Mouse (Mus musculus) neural tube, embryonic 11.5 days (tissue): ENCODE data around the gene Tec. TPM values are rescaled to one million over a fixed set of nuclear protein-coding genes. Genes with fewer than 3 reads are reported as not detected.

Experiments
- ATAC-seq: fragments of 200-750 bp; cut with Nextera tagmentation; 2 replicates; pipeline ENCODE4 v1.8.0; 2017; ENCODE audit warnings: moderate number of reproducible peaks, mild to moderate bottlenecking, moderate TSS enrichment, moderate library complexity; ENCODE audit not compliant: insufficient read depth, low FRiP score, low TSS enrichment
- DNase-seq: peaks from one replicate; pipeline ENCODE4 v3.0.0-alpha.2; 2015; ENCODE audit warnings: low spot score
- H3K27ac ChIP-seq: fragments of 300-500 bp; sonication (generic); 2 replicates; pipeline ENCODE4 v1.5.1; 2014; ENCODE audit warnings: low read depth, mild to moderate bottlenecking, low read length
- H3K27me3 ChIP-seq: fragments of 300-500 bp; sonication (generic); 2 replicates; pipeline ENCODE4 v1.6.1; 2014; ENCODE audit warnings: mild to moderate bottlenecking, low read length, mixed read lengths; ENCODE audit not compliant: control insufficient read depth, insufficient read depth
- H3K36me3 ChIP-seq: fragments of 300-500 bp; sonication (generic); 2 replicates; pipeline ENCODE4 v1.6.1; 2014; ENCODE audit warnings: mild to moderate bottlenecking, low read length, moderate library complexity, mixed read lengths; ENCODE audit not compliant: control insufficient read depth, insufficient read depth
- H3K4me1 ChIP-seq: fragments of 300-500 bp; sonication (generic); 2 replicates; pipeline ENCODE4 v1.6.1; 2014; ENCODE audit warnings: low read length, mixed read lengths; ENCODE audit not compliant: control insufficient read depth, insufficient read depth
- H3K4me2 ChIP-seq: fragments of 300-500 bp; sonication (generic); 2 replicates; pipeline ENCODE4 v1.6.1; 2014; ENCODE audit warnings: low read depth, mild to moderate bottlenecking, moderate library complexity
- H3K4me3 ChIP-seq: fragments of 300-500 bp; sonication (generic); 2 replicates; pipeline ENCODE4 v1.5.1; 2014; ENCODE audit warnings: low read depth, low read length
- H3K9ac ChIP-seq: fragments of 300-500 bp; sonication (generic); 2 replicates; pipeline ENCODE4 v1.6.1; 2014; ENCODE audit warnings: mild to moderate bottlenecking, low read length
- H3K9me3 ChIP-seq: fragments of 300-500 bp; sonication (generic); 2 replicates; pipeline ENCODE4 v1.6.1; 2016; ENCODE audit warnings: low read length; ENCODE audit not compliant: control insufficient read depth
- WGBS: fragments of 180-500 bp; shearing (Covaris S2); extraction: QIAGEN DNeasy Blood & Tissue Kit; methylation state at CpG from one replicate; pipeline ENCODE4 v1.1.7; 2014; 5-methylcytosine and 5-hydroxymethylcytosine counted together
- polyA plus RNA-seq: library from polyadenylated mRNA; unstranded; fragments of >200 nt; fragmentation: Nextera tagmentation; extraction: Ambion mirVana; gene quantifications from 2 replicates; pipeline ENCODE4 v1.2.1, GENCODE M21; 2014

Gene Tec
- polyA plus RNA-seq, 1 experiment from 2014 or later: 7.8 TPM

GRCm38 (mm10) chr5:72736868-72737267 lies 131.4 kb downstream of the Tec start:
- ATAC-seq (no peak), DNase-seq (no peak)
- Histone ChIP-seq H3K36me3 (no peaks in the 10 kb centered on the region), H3K4me3 (no peak overlapping the region), H3K4me1 (no peaks in the 10 kb centered on the region), H3K27ac (no peak overlapping the region), H3K27me3 (no peaks in the 10 kb centered on the region), H3K9ac (no peak overlapping the region), H3K4me2 (no peak overlapping the region), H3K9me3 (no peaks in the 10 kb centered on the region)
- WGBS: 87% methylated on average over 7 of the region's 7 CpGs

- no peak overlapping the region for H3K4me2 ChIP-seq
- DNase-seq (no peak), ATAC-seq (no peak)
- no peaks in the 10 kb centered on the region for H3K27me3 ChIP-seq
- H3K9ac ChIP-seq: no peak overlapping the region
- H3K9me3 ChIP-seq: no peaks in the 10 kb centered on the region
- no peaks in the 10 kb centered on the region for H3K36me3 ChIP-seq
- 89% methylated on average over 8 of the region's 8 CpGs for WGBS
- no peak overlapping the region for H3K4me3 ChIP-seq
- no peaks in the 10 kb centered on the region for H3K4me1 ChIP-seq
- no peak overlapping the region for H3K27ac ChIP-seq
Observed at GRCm38 (mm10) chr5:72736437-72736836, 131.8 kb downstream of the Tec start.

GRCm38 (mm10) chr5:72735763-72736162 lies 132.5 kb downstream of the Tec start:
- Histone ChIP-seq H3K36me3 (no peaks in the 10 kb centered on the region), H3K27ac (no peak overlapping the region), H3K4me3 (no peak overlapping the region), H3K9ac (no peak overlapping the region), H3K4me1 (no peaks in the 10 kb centered on the region), H3K4me2 (no peak overlapping the region), H3K9me3 (no peaks in the 10 kb centered on the region), H3K27me3 (no peaks in the 10 kb centered on the region)
- WGBS: 90% methylated on average over 7 of the region's 7 CpGs
- ATAC-seq (no peak), DNase-seq (no peak)

GRCm38 (mm10) chr5:72732885-72733284 lies 135.4 kb downstream of the Tec start:
- Histone ChIP-seq H3K4me1 (no peaks in the 10 kb centered on the region), H3K9me3 (no peaks in the 10 kb centered on the region), H3K36me3 (no peaks in the 10 kb centered on the region), H3K4me2 (no peak overlapping the region), H3K4me3 (no peak overlapping the region), H3K9ac (no peak overlapping the region), H3K27ac (no peak overlapping the region), H3K27me3 (no peaks in the 10 kb centered on the region)
- no peak for ATAC-seq
- no peak for DNase-seq
- WGBS: 78% methylated on average over 1 of the region's 1 CpGs

GRCm38 (mm10) chr5:72725404-72725803 lies 142.9 kb downstream of the Tec start:
- Histone ChIP-seq H3K4me1 (no peaks in the 10 kb centered on the region), H3K27me3 (no peaks in the 10 kb centered on the region), H3K9me3 (no peaks in the 10 kb centered on the region), H3K27ac (no peak overlapping the region), H3K36me3 (no peaks in the 10 kb centered on the region), H3K9ac (no peak overlapping the region), H3K4me2 (no peak overlapping the region), H3K4me3 (no peak overlapping the region)
- DNase-seq: no peak
- no peak for ATAC-seq
- 79% methylated on average over 3 of the region's 3 CpGs for WGBS

DNA sequence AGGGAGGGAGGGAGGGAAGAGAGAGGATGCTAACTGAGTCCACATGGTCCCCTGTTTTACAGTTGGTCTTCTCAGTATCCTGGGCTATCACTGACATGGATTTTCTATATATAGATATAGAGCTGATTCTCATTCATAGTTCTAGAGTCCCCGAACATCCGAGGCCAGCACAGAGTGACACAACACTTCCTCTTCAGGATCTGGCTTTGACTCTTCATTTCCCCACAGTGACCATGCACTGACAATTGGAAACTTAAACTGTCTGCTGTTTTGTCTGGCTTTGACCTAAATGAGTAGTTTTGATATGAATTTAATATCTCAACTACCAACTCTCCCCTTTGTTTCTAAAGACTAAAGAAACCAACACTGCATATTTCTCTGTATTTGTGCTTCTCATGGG lies 144.9 kb downstream of the Tec start:
- Histone ChIP-seq H3K9me3 (no peaks in the 10 kb centered on the region), H3K4me3 (no peak overlapping the region), H3K4me1 (no peaks in the 10 kb centered on the region), H3K9ac (no peak overlapping the region), H3K36me3 (no peaks in the 10 kb centered on the region), H3K27me3 (no peaks in the 10 kb centered on the region), H3K27ac (no peak overlapping the region), H3K4me2 (no peak overlapping the region)
- no peak for DNase-seq
- 84% methylated on average over 2 of the region's 2 CpGs for WGBS
- no peak for ATAC-seq

- Histone ChIP-seq H3K4me3 (no peak overlapping the region), H3K4me1 (no peaks in the 10 kb centered on the region), H3K9me3 (no peaks in the 10 kb centered on the region), H3K27ac (no peak overlapping the region), H3K27me3 (no peaks in the 10 kb centered on the region), H3K4me2 (no peak overlapping the region), H3K9ac (no peak overlapping the region), H3K36me3 (no peaks in the 10 kb centered on the region)
- no peak for DNase-seq
- no peak for ATAC-seq
- 63% methylated on average over 7 of the region's 7 CpGs for WGBS
Observed at GRCm38 (mm10) chr5:72720587-72720986, 147.7 kb downstream of the Tec start.

DNA sequence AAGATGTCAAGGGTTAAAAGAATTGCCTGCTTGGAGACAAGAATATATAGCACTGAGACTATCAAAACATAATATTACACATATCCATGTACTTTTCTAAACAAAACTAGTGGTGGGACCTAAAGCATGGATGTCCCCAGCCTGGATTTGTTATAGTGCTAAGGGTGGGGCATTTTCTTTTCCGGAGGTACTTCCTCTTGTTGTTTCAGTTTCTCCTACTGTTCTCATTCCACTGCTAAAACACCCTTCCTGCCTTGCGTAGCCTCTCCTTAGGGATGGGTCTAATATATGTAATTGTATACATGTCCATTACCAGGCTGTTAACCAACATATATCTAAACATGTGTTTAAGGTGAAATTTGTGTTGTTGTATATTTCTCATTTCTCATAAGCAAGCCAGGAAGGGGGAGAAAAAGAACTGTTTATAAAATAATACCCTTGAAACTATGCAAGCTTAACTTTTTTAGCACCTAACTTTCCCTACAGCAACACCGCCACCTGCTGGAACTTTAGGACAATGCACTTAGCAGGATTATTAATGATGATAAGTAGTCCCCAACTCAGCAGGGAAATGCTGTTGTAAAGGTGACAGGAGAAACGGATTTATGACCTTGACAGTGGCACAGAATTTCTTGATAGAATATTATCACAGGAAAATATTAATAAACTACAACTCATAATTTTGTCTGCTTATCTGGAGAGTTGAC lies 157.6 kb downstream of the Tec start:
- Histone ChIP-seq H3K27ac (no peak overlapping the region), H3K4me1 (no peaks in the 10 kb centered on the region), H3K27me3 (no peaks in the 10 kb centered on the region), H3K9ac (no peak overlapping the region), H3K9me3 (no peaks in the 10 kb centered on the region), H3K4me2 (no peak overlapping the region), H3K4me3 (no peak overlapping the region), H3K36me3 (no peaks in the 10 kb centered on the region)
- ATAC-seq (no peak), DNase-seq (peak; percentile 59)
- 30% methylated on average over 4 of the region's 4 CpGs for WGBS

GRCm38 (mm10) chr5:72709976-72710375 lies 158.3 kb downstream of the Tec start:
- Histone ChIP-seq H3K27ac (no peak overlapping the region), H3K4me3 (no peak overlapping the region), H3K4me2 (no peak overlapping the region), H3K9ac (no peak overlapping the region), H3K9me3 (no peaks in the 10 kb centered on the region), H3K27me3 (no peaks in the 10 kb centered on the region), H3K4me1 (no peaks in the 10 kb centered on the region), H3K36me3 (no peaks in the 10 kb centered on the region)
- ATAC-seq (no peak), DNase-seq (no peak)
- WGBS: 94% methylated on average over 9 of the region's 9 CpGs
